Mouse (Mus musculus): ENCODE measurements at regions not wholly inside any gene's neighbourhood (a gene's known extent, or its start where the extent isn't known, plus 50 kb on each side); places are given as distances from the start of the nearest gene placed in this dataset.

- H3K4me1 ChIP-seq (ENCODE audit: control insufficient read depth in 1 of 2, insufficient read depth in 2 of 2, low read length in 2 of 2) = no peaks in the 10 kb centered on the region
- no peak for DNase-seq (ENCODE audit: low read depth, low spot score)
- H3K27me3 ChIP-seq (ENCODE audit: control insufficient read depth in 1 of 2, insufficient read depth in 2 of 2, low read length in 2 of 2) = no peaks in the 10 kb centered on the region
- H3K27ac ChIP-seq (ENCODE audit: control insufficient read depth, low read depth, low read length) = no peak overlapping the region
- no peak overlapping the region for H3K4me3 ChIP-seq (ENCODE audit: control insufficient read depth in 1 of 2, insufficient read depth in 1 of 2, low read depth in 2 of 2, low read length in 2 of 2)
- H3K9me3 ChIP-seq (replicated peaks; ENCODE audit: insufficient read depth, low read length) = no peaks in the 10 kb centered on the region
- H3K9ac ChIP-seq (ENCODE audit: control insufficient read depth, low read depth, low read length, poor library complexity, severe bottlenecking) = no peak overlapping the region
- no peaks in the 10 kb centered on the region for H3K36me3 ChIP-seq (ENCODE audit: control insufficient read depth in 1 of 2, insufficient read depth in 2 of 2, low read length in 2 of 2)
- no peak for TF ChIP-seq ZMIZ1 (IDR thresholded peaks at IDR 0.05; ENCODE audit: low read depth, low read length)
- TF ChIP-seq MYC (IDR thresholded peaks at IDR 0.05; ENCODE audit: low read depth, low read length) = no peak
- TF ChIP-seq TAL1 (IDR thresholded peaks at IDR 0.05; ENCODE audit: low read length) = no peak
- no peak for TF ChIP-seq USF2 (IDR thresholded peaks at IDR 0.05; ENCODE audit: borderline replicate concordance in 1 of 2, insufficient read depth in 1 of 2, low read depth in 1 of 2, low read length in 2 of 2)
- TF ChIP-seq GATA1 (IDR thresholded peaks at IDR 0.05; ENCODE audit: low read depth, low read length) = no peak
- TF ChIP-seq MAZ (IDR thresholded peaks at IDR 0.05; ENCODE audit: low read depth, low read length) = no peak
- no peak for TF ChIP-seq TBP (IDR thresholded peaks at IDR 0.05; ENCODE audit: low read depth, low read length)
- no peak for TF ChIP-seq ETS1 (IDR thresholded peaks at IDR 0.05; ENCODE audit: low read depth, low read length)
- no peak for TF ChIP-seq ZNF384 (IDR thresholded peaks at IDR 0.05; ENCODE audit: low read depth, low read length)
- TF ChIP-seq NELFE (IDR thresholded peaks at IDR 0.05; ENCODE audit: low read depth, low read length) = no peak
- no peak for TF ChIP-seq POLR2A (IDR thresholded peaks at IDR 0.05; ENCODE audit: control insufficient read depth in 1 of 2, insufficient read depth in 1 of 2, low read depth in 1 of 2, low read length in 2 of 2, poor library complexity in 1 of 2)
- no peak for TF ChIP-seq EP300 (IDR thresholded peaks at IDR 0.05; ENCODE audit: low read depth in 1 of 2, low read length in 2 of 2)
- no peak for TF ChIP-seq ZKSCAN1 (IDR thresholded peaks at IDR 0.05; ENCODE audit: low read depth, low read length)
- no peak for TF ChIP-seq UBTF (IDR thresholded peaks at IDR 0.05; ENCODE audit: borderline replicate concordance, insufficient read depth, low read depth, low read length)
- no peak for TF ChIP-seq CHD2 (IDR thresholded peaks at IDR 0.05; ENCODE audit: low read length)
- TF ChIP-seq E2F4 (IDR thresholded peaks at IDR 0.05; ENCODE audit: borderline replicate concordance, low read depth, low read length) = no peak
- H3K79me2 ChIP-seq (ENCODE audit: control insufficient read depth, insufficient read depth, low read length, poor library complexity) = no peaks in the 10 kb centered on the region
Measured at GRCm38 (mm10) chr15:88509626-88510025, 90.5 kb upstream of the Zdhhc25 start.

GRCm38 (mm10) chr15:88514091-88514490 is 86.0 kb upstream of the Zdhhc25 start:
- Histone ChIP-seq H3K79me2 (ENCODE audit: control insufficient read depth, insufficient read depth, low read length, poor library complexity) (no peaks in the 10 kb centered on the region), H3K4me3 (ENCODE audit: control insufficient read depth in 1 of 2, insufficient read depth in 1 of 2, low read depth in 2 of 2, low read length in 2 of 2) (no peak overlapping the region), H3K9me3 (replicated peaks; ENCODE audit: insufficient read depth, low read length) (no peaks in the 10 kb centered on the region), H3K9ac (ENCODE audit: control insufficient read depth, low read depth, low read length, poor library complexity, severe bottlenecking) (no peak overlapping the region), H3K27ac (ENCODE audit: control insufficient read depth, low read depth, low read length) (no peak overlapping the region), H3K36me3 (ENCODE audit: control insufficient read depth in 1 of 2, insufficient read depth in 2 of 2, low read length in 2 of 2) (no peaks in the 10 kb centered on the region), H3K27me3 (ENCODE audit: control insufficient read depth in 1 of 2, insufficient read depth in 2 of 2, low read length in 2 of 2) (no peaks in the 10 kb centered on the region), H3K4me1 (ENCODE audit: control insufficient read depth in 1 of 2, insufficient read depth in 2 of 2, low read length in 2 of 2) (no peaks in the 10 kb centered on the region)
- TF ChIP-seq MEF2A (IDR thresholded peaks at IDR 0.05; ENCODE audit: extremely low read depth, insufficient replicate concordance, low read depth, low read length, poor library complexity, severe bottlenecking) (no peak), CHD1 (IDR thresholded peaks at IDR 0.05; ENCODE audit: low read depth, low read length) (no peak), MAX (IDR thresholded peaks at IDR 0.05; ENCODE audit: low read length) (no peak), MAFK (IDR thresholded peaks at IDR 0.05; ENCODE audit: borderline replicate concordance, low read depth, low read length) (no peak), TBP (IDR thresholded peaks at IDR 0.05; ENCODE audit: low read depth, low read length) (no peak), ZKSCAN1 (IDR thresholded peaks at IDR 0.05; ENCODE audit: low read depth, low read length) (no peak), USF2 (IDR thresholded peaks at IDR 0.05; ENCODE audit: borderline replicate concordance in 1 of 2, insufficient read depth in 1 of 2, low read depth in 1 of 2, low read length in 2 of 2) (no peak), USF1 (IDR thresholded peaks at IDR 0.05; ENCODE audit: low read depth, low read length) (no peak), ZC3H11A (IDR thresholded peaks at IDR 0.05; ENCODE audit: low read depth, low read length) (no peak), TAL1 (IDR thresholded peaks at IDR 0.05; ENCODE audit: low read length) (no peak)
- DNase-seq (ENCODE audit: low read depth, low spot score) = no peak
